Mouse (Mus musculus) liver, adult 2 months (tissue): ENCODE data around the gene Klf7.

ENCODE experiments used
- CTCF ChIP-seq: fragments of 200-500 bp; IDR thresholded peaks from 2 replicates; pipeline ENCODE4 v1.5.1; 2011; ENCODE audit warnings: low read depth, low read length, control low read depth
- POLR2A ChIP-seq: fragments of 200-500 bp; IDR thresholded peaks from 2 replicates; pipeline ENCODE4 v1.6.1; 2011; ENCODE audit warnings: low read length, control low read depth; ENCODE audit not compliant: insufficient read depth; ENCODE audit errors: extremely low read depth

DNA sequence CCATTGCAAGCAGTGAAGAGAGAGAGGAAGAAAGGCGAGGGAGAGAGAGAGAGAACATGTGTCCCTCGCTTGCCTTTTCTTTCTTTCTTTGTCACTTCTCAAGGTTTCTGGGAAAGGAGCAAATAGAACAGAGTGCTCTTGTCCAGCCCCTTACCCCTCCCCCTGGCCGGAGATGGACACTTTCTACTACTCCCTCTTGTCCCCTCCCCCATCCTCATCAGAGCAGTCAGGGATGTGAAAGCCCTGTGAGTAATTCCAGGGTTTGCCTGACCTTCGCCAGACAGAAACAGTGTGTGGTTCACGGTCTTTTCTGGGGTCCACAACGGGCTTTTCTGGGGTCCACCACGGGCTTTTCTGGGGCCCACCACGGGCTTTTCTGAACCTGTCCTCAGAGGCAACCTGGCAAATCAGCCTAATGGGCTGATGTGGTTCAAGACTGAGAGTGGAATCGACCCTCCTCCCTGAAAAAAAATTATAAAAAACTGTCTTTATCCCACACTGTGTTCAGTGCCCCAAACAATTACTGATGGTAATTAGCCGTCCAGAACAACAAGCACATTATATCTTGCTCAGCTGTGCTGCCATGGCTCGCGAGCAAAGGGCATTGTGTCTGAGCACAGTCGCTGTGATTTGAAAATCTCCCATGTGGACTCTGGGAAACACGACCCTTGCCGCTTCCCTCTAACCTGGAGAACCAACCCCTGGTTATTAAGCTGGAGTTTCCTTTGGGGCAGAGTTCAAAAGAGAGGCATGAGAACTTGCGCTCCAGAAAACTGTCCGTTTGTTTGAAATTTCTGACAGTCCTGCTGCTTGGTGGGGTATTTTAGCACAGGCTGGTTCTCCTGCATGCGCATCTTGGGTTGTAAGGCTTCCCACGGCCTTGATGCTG, 127.6 kb downstream of the Klf7 start:
- TF ChIP-seq CTCF (no peak), POLR2A (no peak)
